Mouse (Mus musculus) bone marrow macrophage, adult 2 months (primary cell): ENCODE measurements around the gene Srcin1.

Experiments
- CTCF ChIP-seq: IDR thresholded peaks from 2 replicates; pipeline ENCODE4 v1.5.1; 2012; ENCODE audit warnings: low read depth, mild to moderate bottlenecking, low read length, moderate library complexity
- POLR2A ChIP-seq: IDR thresholded peaks from 2 replicates; pipeline ENCODE4 v1.6.1; 2012; ENCODE audit warnings: mild to moderate bottlenecking, low read depth, low read length, borderline replicate concordance

DNA sequence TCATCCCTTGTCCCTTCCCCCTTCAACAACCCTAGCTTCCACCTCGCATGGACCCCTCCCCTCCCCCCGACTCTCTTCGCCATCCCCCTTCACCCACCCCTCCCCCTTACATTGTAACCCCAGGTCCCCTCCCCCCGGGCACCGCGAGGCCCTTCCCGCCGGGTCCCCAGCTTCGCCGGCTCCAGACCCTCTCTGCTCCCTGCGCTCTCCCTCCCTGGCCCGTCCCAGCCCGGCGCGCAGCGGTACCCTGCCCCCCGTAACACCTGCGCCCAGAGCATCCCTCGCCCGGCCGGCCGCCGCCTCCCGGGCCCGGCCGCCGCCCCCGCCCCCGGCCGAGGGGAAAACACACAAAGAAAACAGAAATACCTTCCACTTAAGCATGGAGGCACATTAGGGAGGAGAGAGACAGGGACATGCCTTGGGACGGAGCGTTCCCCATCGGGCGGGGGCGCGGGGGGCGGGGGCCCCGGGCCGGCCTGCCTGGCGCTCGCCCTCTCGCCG, 1.4 kb downstream of the Srcin1 start:
- TF ChIP-seq CTCF: no peak
- no peak for TF ChIP-seq POLR2A
